Mouse (Mus musculus): ENCODE data around the gene Plpp3.

- no peak for TF ChIP-seq CTCF (IDR thresholded peaks at IDR 0.05; ENCODE audit: borderline replicate concordance, extremely low read depth, insufficient read depth, insufficient read length)
- TF ChIP-seq POLR2A (IDR thresholded peaks at IDR 0.05; ENCODE audit: borderline replicate concordance, extremely low read depth, insufficient read depth, insufficient read length, poor library complexity, severe bottlenecking), result no peak
Measured at GRCm38 (mm10) chr4:105121081-105121480, 36.1 kb upstream of the Plpp3 start.

Data from brain, embryonic 14.5 days (tissue).